Mouse (Mus musculus) frontal cortex, postnatal 25 days (tissue): ENCODE data around the gene Spag8.

ENCODE experiments used
- DNase-seq, 2 experiments: peaks; one replicate each; pipeline ENCODE4 v3.0.0; 2022; ENCODE audit warnings: low spot score in 2 of 2

The Spag8 gene

GRCm38 (mm10) chr4:43653161-43654015, at the start of gene Spag8:
TSS of gene Spag8 (minus strand) at chr4:43653594.
- no peak for DNase-seq

- DNase-seq, result no peak
Observed at GRCm38 (mm10) chr4:43700707-43701106, 47.3 kb upstream of the Spag8 start, which contains the start of gene Olfr70. TSS of gene Olfr70 (minus strand) at chr4:43700807.

- no peak for DNase-seq
Observed at GRCm38 (mm10) chr4:43696561-43696960, 43.2 kb upstream of the Spag8 start.

- no peak for DNase-seq
Observed at GRCm38 (mm10) chr4:43695249-43695671, 41.9 kb upstream of the Spag8 start.

- DNase-seq, result no peak
Observed at GRCm38 (mm10) chr4:43694439-43695248, 41.2 kb upstream of the Spag8 start.

- no peak for DNase-seq
Observed at GRCm38 (mm10) chr4:43693806-43694241, 40.4 kb upstream of the Spag8 start.

- no peak for DNase-seq
Observed at GRCm38 (mm10) chr4:43691026-43691425, 37.6 kb upstream of the Spag8 start.

GRCm38 (mm10) chr4:43690021-43690420, 36.6 kb upstream of the Spag8 start:
- no peak for DNase-seq

GRCm38 (mm10) chr4:43679416-43680043, 26.1 kb upstream of the Spag8 start:
- DNase-seq, result no peak

GRCm38 (mm10) chr4:43678541-43678940, 25.1 kb upstream of the Spag8 start:
- DNase-seq, result no peak

GRCm38 (mm10) chr4:43675608-43676007, 22.2 kb upstream of the Spag8 start:
- no peak for DNase-seq

- no peak for DNase-seq
Observed at GRCm38 (mm10) chr4:43674974-43675373, 21.6 kb upstream of the Spag8 start.

GRCm38 (mm10) chr4:43673703-43674102, 20.3 kb upstream of the Spag8 start:
- DNase-seq, result no peak

- peak; percentile 85 to 86 for DNase-seq
Observed at GRCm38 (mm10) chr4:43672070-43672469, 18.7 kb upstream of the Spag8 start.

- no peak for DNase-seq
Observed at GRCm38 (mm10) chr4:43669428-43669794, 16.0 kb upstream of the Spag8 start.

- DNase-seq, result peak; percentile 78 to 81
Observed at GRCm38 (mm10) chr4:43668782-43669427, 15.5 kb upstream of the Spag8 start, which contains the start of the genes Tmem8b and Fam221b. TSS of gene Tmem8b (plus strand) at chr4:43668971. TSS of gene Fam221b (minus strand) at chr4:43669145.

GRCm38 (mm10) chr4:43666412-43666811, 13.0 kb upstream of the Spag8 start:
- no peak for DNase-seq

- no peak for DNase-seq
Observed at GRCm38 (mm10) chr4:43657146-43657545, 3.8 kb upstream of the Spag8 start.

- peak; percentile 82 to 92 for DNase-seq
Observed at GRCm38 (mm10) chr4:43656339-43657109, 3.1 kb upstream of the Spag8 start, which contains the start of gene Hint2. TSS of gene Hint2 (minus strand) at chr4:43656466.

GRCm38 (mm10) chr4:43655656-43656338, 2.4 kb upstream of the Spag8 start:
- DNase-seq, result no peak
